Mouse (Mus musculus) kidney, embryonic 16.5 days (tissue): ENCODE measurements around the gene Syngap1. TPM values are rescaled to one million over a fixed set of nuclear protein-coding genes. Genes with fewer than 3 reads are reported as not detected.
A peak's percentile ranks its signal among the peaks of the same experiment; 100 is the strongest.
"Not testable (repeated sequence)": the region's sequence is repeated elsewhere in the genome, so short reads cannot be mapped to it uniquely, and the experiment has no call there.

Source experiments
- ATAC-seq: fragments of 200-750 bp; cut with Nextera tagmentation; 2 replicates; pipeline ENCODE4 v1.8.0; 2017; ENCODE audit warnings: moderate TSS enrichment; ENCODE audit not compliant: low FRiP score, low TSS enrichment
- H3K27ac ChIP-seq: fragments of 300-500 bp; sonication (generic); 2 replicates; pipeline ENCODE4 v1.5.1; 2014; ENCODE audit warnings: low read length
- H3K27me3 ChIP-seq: fragments of 300-500 bp; sonication (generic); 2 replicates; pipeline ENCODE4 v1.6.1; 2014; ENCODE audit warnings: low read length, control low read depth, mixed read lengths; ENCODE audit not compliant: insufficient read depth
- H3K36me3 ChIP-seq: fragments of 300-500 bp; sonication (generic); 2 replicates; pipeline ENCODE4 v1.6.1; 2014; ENCODE audit warnings: low read length, control low read depth, mixed read lengths; ENCODE audit not compliant: insufficient read depth
- H3K4me1 ChIP-seq: fragments of 300-500 bp; sonication (generic); 2 replicates; pipeline ENCODE4 v1.6.1; 2014; ENCODE audit warnings: low read length, control low read depth, mixed read lengths; ENCODE audit not compliant: insufficient read depth
- H3K4me2 ChIP-seq: fragments of 300-500 bp; sonication (generic); replicated peaks from 2 replicates; pipeline ENCODE4 v1.6.1; 2014; ENCODE audit warnings: low read depth, low read length
- H3K4me3 ChIP-seq: fragments of 300-500 bp; sonication (generic); 2 replicates; pipeline ENCODE4 v1.5.1; 2014; ENCODE audit warnings: mild to moderate bottlenecking, low read length
- H3K9ac ChIP-seq: fragments of 300-500 bp; sonication (generic); replicated peaks from 2 replicates; pipeline ENCODE4 v1.6.1; 2014; ENCODE audit warnings: low read length
- H3K9me3 ChIP-seq: fragments of 300-500 bp; sonication (generic); 2 replicates; pipeline ENCODE4 v1.6.1; 2016; ENCODE audit warnings: low read length, control low read depth
- WGBS: fragments of 180-500 bp; shearing (Covaris S2); extraction: QIAGEN DNeasy Blood & Tissue Kit; methylation state at CpG from one replicate; pipeline ENCODE4 v1.1.7; 2014; 5-methylcytosine and 5-hydroxymethylcytosine counted together
- polyA plus RNA-seq: library from polyadenylated mRNA; unstranded; fragments of >200 nt; fragmentation: Nextera tagmentation; extraction: Ambion mirVana; gene quantifications from 2 replicates; pipeline ENCODE4 v1.2.1, GENCODE M21; 2015

The Syngap1 gene
- polyA plus RNA-seq: 1.1 and 2.2 TPM in 2 replicates

- no peaks in the 10 kb centered on the region for H3K27me3 ChIP-seq
- peak within 1 kb of the TSS; percentile 77 for H3K9ac ChIP-seq
- peak within 1 kb of the TSS; percentile 97 for H3K4me2 ChIP-seq
- WGBS: 2% methylated on average over 17 of the region's 24 CpGs
- ATAC-seq: no peak
- 0 out of 2 replicates have a peak, but pooled peaks cover 5% of the 10 kb centered on the region for H3K36me3 ChIP-seq
- no peaks in the 10 kb centered on the region for H3K9me3 ChIP-seq
- peak within 1 kb of the TSS; percentile 69 for H3K4me3 ChIP-seq
- peaks cover 45% of the 10 kb centered on the region for H3K4me1 ChIP-seq
- peak within 1 kb of the TSS; percentile 96 for H3K27ac ChIP-seq
Measured at GRCm38 (mm10) chr17:26941031-26941789, at the start of gene Syngap1. Gene Syngap1 (plus strand): TSS chr17:26941253.

- Histone ChIP-seq H3K4me1 (peaks cover 13% of the 10 kb centered on the region; the same call in 1 of the 2 replicates), H3K4me2 (peak overlapping the region; percentile 17; the same call in 1 of the 2 replicates), H3K27ac (no peak overlapping the region), H3K9me3 (no peaks in the 10 kb centered on the region; the same call in 1 of the 2 replicates), H3K36me3 (no peaks in the 10 kb centered on the region), H3K4me3 (no peak overlapping the region), H3K27me3 (no peaks in the 10 kb centered on the region), H3K9ac (peak overlapping the region; percentile 37; the same call in 1 of the 2 replicates)
- WGBS: 47% methylated on average over 16 of the region's 16 CpGs
- ATAC-seq: no peak
Measured at GRCm38 (mm10) chr17:26892635-26893375, 48.2 kb upstream of the Syngap1 start.

- Histone ChIP-seq H3K4me2 (no peak overlapping the region), H3K4me3 (no peak overlapping the region), H3K27me3 (no peaks in the 10 kb centered on the region), H3K9me3 (no peaks in the 10 kb centered on the region; the same call in 1 of the 2 replicates), H3K9ac (no peak overlapping the region), H3K27ac (no peak overlapping the region), H3K4me1 (peaks cover 13% of the 10 kb centered on the region; the same call in 1 of the 2 replicates), H3K36me3 (no peaks in the 10 kb centered on the region)
- WGBS: 61% methylated on average over 6 of the region's 6 CpGs
- no peak for ATAC-seq
Measured at GRCm38 (mm10) chr17:26893492-26893891, 47.6 kb upstream of the Syngap1 start.

- no peaks in the 10 kb centered on the region for H3K36me3 ChIP-seq
- peaks cover 13% of the 10 kb centered on the region; the same call in 1 of the 2 replicates for H3K4me1 ChIP-seq
- H3K27ac ChIP-seq: no peak overlapping the region
- no peak overlapping the region for H3K9ac ChIP-seq
- H3K27me3 ChIP-seq: no peaks in the 10 kb centered on the region
- no peak overlapping the region for H3K4me2 ChIP-seq
- no peak for ATAC-seq
- H3K4me3 ChIP-seq: no peak overlapping the region
- WGBS: 56% methylated on average over 6 of the region's 6 CpGs
- no peaks in the 10 kb centered on the region; the same call in 1 of the 2 replicates for H3K9me3 ChIP-seq
Measured at GRCm38 (mm10) chr17:26894342-26894741, 46.7 kb upstream of the Syngap1 start.

- no peak overlapping the region for H3K27ac ChIP-seq
- no peaks in the 10 kb centered on the region for H3K27me3 ChIP-seq
- H3K9me3 ChIP-seq: no peaks in the 10 kb centered on the region; the same call in 1 of the 2 replicates
- H3K36me3 ChIP-seq: no peaks in the 10 kb centered on the region
- 14% methylated on average over 10 of the region's 10 CpGs for WGBS
- ATAC-seq: no peak
- H3K4me1 ChIP-seq: peaks cover 13% of the 10 kb centered on the region; the same call in 1 of the 2 replicates
- H3K4me3 ChIP-seq: no peak overlapping the region
- no peak overlapping the region for H3K4me2 ChIP-seq
- H3K9ac ChIP-seq: no peak overlapping the region
Measured at GRCm38 (mm10) chr17:26895578-26895977, 45.5 kb upstream of the Syngap1 start.

- Histone ChIP-seq H3K4me2 (no peak overlapping the region), H3K36me3 (no peaks in the 10 kb centered on the region), H3K4me3 (no peak overlapping the region), H3K27ac (no peak overlapping the region), H3K4me1 (no peaks in the 10 kb centered on the region), H3K9me3 (no peaks in the 10 kb centered on the region), H3K27me3 (no peaks in the 10 kb centered on the region), H3K9ac (no peak overlapping the region)
- ATAC-seq: no peak
- 83% methylated on average over 6 of the region's 6 CpGs for WGBS
Measured at GRCm38 (mm10) chr17:26900916-26901315, 40.1 kb upstream of the Syngap1 start.

GRCm38 (mm10) chr17:26904320-26904719, 36.7 kb upstream of the Syngap1 start:
- Histone ChIP-seq H3K4me3 (no peak overlapping the region), H3K4me1 (no peaks in the 10 kb centered on the region), H3K9me3 (peaks cover 7% of the 10 kb centered on the region; the same call in 1 of the 2 replicates), H3K27ac (no peak overlapping the region), H3K27me3 (no peaks in the 10 kb centered on the region), H3K4me2 (no peak overlapping the region), H3K36me3 (no peaks in the 10 kb centered on the region), H3K9ac (no peak overlapping the region)
- no peak for ATAC-seq
- 52% methylated on average over 5 of the region's 5 CpGs for WGBS

- not testable (repeated sequence) for H3K36me3 ChIP-seq, ATAC-seq, H3K4me3 ChIP-seq, H3K4me1 ChIP-seq, H3K27ac ChIP-seq, H3K4me2 ChIP-seq, H3K27me3 ChIP-seq, H3K9me3 ChIP-seq, H3K9ac ChIP-seq
- 94% methylated on average over 14 of the region's 15 CpGs for WGBS
Measured at GRCm38 (mm10) chr17:26907506-26907905, 33.5 kb upstream of the Syngap1 start.

- no peak overlapping the region for H3K4me3 ChIP-seq
- no peaks in the 10 kb centered on the region for H3K27me3 ChIP-seq
- H3K27ac ChIP-seq: no peak overlapping the region
- 71% methylated on average over 1 of the region's 1 CpGs for WGBS
- H3K4me1 ChIP-seq: peaks cover 10% of the 10 kb centered on the region
- no peak for ATAC-seq
- H3K9ac ChIP-seq: no peak overlapping the region
- H3K36me3 ChIP-seq: no peaks in the 10 kb centered on the region
- H3K9me3 ChIP-seq: no peaks in the 10 kb centered on the region
- H3K4me2 ChIP-seq: no peak overlapping the region
Measured at GRCm38 (mm10) chr17:26915248-26915647, 25.8 kb upstream of the Syngap1 start.
